Mouse (Mus musculus) embryonic stem cell, embryonic (primary cell): ENCODE results near the gene Cdc6.

Experiments used
- CTCF ChIA-PET, 4 experiments: fragments of 300-600 bp in 2 of 4; fragments of 350-600 bp in 2 of 4; sonication (Branson Sonifier 250); formaldehyde crosslinking; loops; one replicate each; lab custom pipeline; 2022; ENCODE audit warnings: inconsistent platforms in 2 of 4; lab: Charles Lee
- POLR2A ChIA-PET, 4 experiments: fragments of 300-600 bp in 2 of 4; fragments of 350-600 bp in 2 of 4; sonication (Branson Sonifier 250); formaldehyde crosslinking; loops; one replicate each; lab custom pipeline; 2022; ENCODE audit warnings: antibody characterized with exemption in 4 of 4, inconsistent platforms in 1 of 4; lab: Charles Lee

Gene Cdc6

GRCm38 (mm10) chr11:98900529-98901125 lies 7.0 kb upstream of the Cdc6 start:
- ChIA-PET CTCF (interaction anchor here in 1 of 4 experiments (0.5 kb wide), 1 partner anchor 226 kb away, joined by 8 read pairs; no protein-coding TSS in a partner anchor), POLR2A (interaction anchor here in 1 of 4 experiments (1.1 to 3.1 kb wide), 3 partner anchors 7 to 29 kb away, joined by 4 to 19 read pairs (median 8); partner anchors contain the start of gene Cdc6)

DNA sequence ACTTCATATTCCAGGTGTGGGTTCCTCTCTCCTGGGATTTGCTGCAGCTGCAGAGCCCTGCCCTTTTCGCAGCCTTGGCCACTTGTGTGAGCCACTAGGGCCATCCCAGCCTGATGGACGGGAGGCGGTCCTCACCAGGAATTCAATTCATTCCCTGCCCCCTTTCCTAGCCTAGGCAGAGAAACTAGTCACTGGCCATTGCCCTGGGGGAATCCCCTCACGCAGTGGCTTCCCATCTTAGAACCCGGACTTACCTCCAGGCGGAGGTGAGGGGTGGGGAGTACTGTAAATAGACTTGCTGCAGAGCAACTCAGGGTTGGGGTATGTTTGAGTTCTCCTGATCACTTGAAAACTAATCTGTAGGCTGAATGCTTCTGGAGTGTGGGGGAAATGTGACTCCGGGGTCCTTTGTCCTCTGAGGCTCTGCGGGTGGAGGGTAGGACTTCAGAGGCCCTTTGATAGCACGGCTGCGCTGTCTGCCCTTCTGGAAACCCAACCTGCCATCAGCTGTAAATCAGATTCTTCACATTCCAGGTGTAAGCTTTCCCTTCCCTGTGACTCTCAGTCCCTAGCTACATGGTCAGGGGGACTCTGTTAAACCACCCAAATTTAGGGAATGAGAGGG lies 4.9 kb upstream of the Cdc6 start:
- ChIA-PET CTCF (interaction anchor here in 2 of 4 experiments (0.6 to 1.2 kb wide), 4 partner anchors 19 to 185 kb away, joined by 3 to 7 read pairs (median 4); no protein-coding TSS in a partner anchor), POLR2A (interaction anchor here in 3 of 4 experiments (0.6 to 2.0 kb wide), 11 partner anchors 10 to 568 kb away, joined by 3 to 13 read pairs (median 4); partner anchors contain the start of gene Gjd3 (in 1 of the 3))

- ChIA-PET POLR2A (interaction anchor here in 2 of 4 experiments (1.1 to 6.4 kb wide), 7 partner anchors 8 to 77 kb away, joined by 3 to 53 read pairs (median 4); partner anchors contain the start of gene Gjd3 (in 1 of the 2)), CTCF (interaction anchor here in 1 of 4 experiments (0.8 to 1.0 kb wide), 2 partner anchors 12 to 118 kb away, joined by 3 to 4 read pairs; no protein-coding TSS in a partner anchor)
These were observed 3.0 kb upstream of the Cdc6 start for GRCm38 (mm10) chr11:98904577-98904976.

DNA sequence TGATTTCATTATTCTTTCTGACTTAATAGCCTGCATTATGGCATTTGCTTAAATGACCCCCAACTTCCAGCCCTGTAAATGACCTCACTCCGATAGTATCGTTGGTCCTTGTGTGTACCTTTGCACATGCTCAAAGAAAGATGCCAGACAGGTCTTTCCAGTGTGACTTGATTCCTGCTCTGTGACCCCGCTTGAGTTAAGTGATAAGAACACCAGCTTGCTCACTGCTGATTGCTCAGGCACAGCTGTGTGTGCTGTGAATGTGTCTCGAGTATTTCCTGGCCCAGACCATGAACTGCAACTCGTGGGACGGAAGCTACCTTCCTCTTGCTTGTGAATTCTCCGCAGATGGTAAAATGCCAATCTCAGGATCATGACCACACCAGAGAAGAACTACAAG lies 2.6 kb upstream of the Cdc6 start:
- POLR2A ChIA-PET = interaction anchor here in 2 of 4 experiments (0.6 to 6.4 kb wide), 10 partner anchors 8 to 1372 kb away, joined by 3 to 53 read pairs (median 5); partner anchors contain the start of gene Gjd3 (in 1 of the 2)

DNA sequence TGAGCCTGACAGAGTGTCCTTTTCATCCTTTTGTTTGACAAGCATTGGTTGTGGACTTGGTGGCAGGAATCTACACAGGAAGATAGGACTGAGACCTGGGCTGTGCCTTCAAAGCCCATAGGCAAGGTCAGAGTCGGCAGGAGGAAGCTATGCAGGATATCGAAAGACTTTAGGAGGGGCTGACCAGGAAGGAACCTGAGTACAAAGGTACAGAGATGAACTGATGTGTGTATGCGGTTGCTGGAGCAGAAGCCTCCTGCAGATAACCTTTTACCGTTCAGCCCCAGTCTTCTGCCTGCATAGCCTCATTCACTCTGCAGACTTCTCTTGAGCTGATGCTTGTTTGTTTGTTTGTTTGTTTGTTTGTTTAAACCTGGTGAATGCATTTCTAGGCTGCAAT lies 2.0 kb upstream of the Cdc6 start:
- ChIA-PET POLR2A (interaction anchor here in 2 of 4 experiments (0.6 to 6.4 kb wide), 17 partner anchors 8 to 1372 kb away, joined by 3 to 53 read pairs (median 7); partner anchors contain the start of genes Nr1d1 (in 1 of the 2), Rara (in 1 of the 2) and Wipf2 (in 1 of the 2)), CTCF (interaction anchor here in 1 of 4 experiments (1.6 kb wide), 1 partner anchor 11 kb away, joined by 6 read pairs; no protein-coding TSS in a partner anchor)

More for the DNA sequence above, 2.6 kb upstream of the Cdc6 start:
- CTCF ChIA-PET = interaction anchor here in 1 of 4 experiments (0.8 to 1.0 kb wide), 2 partner anchors 11 to 118 kb away, joined by 3 to 4 read pairs; no protein-coding TSS in a partner anchor

DNA sequence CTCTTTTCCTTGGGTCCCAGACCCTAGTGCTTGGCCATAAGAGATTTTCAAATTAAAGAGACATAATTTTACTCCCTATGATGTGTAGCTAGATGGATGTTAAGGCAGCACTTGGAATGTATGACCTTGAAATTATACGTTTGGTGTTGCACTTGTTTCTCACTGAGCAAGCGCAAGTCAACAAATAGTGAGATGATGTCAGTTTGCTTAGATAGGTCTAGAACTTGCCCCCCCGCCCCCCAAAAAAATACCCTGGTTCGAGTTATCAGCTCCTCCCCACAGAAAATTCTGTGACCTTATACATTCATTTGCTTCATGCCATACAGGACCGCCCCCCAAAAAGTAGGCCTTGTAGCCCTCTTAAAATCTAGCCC lies 551 bp upstream of the Cdc6 start:
- ChIA-PET POLR2A (interaction anchor here (0.5 to 6.4 kb wide), 69 partner anchors 8 to 225 kb away, joined by 3 to 53 read pairs (median 5); partner anchors contain the start of genes Top2a (in 3 of the 4), Psmd3 (in 2 of the 4), Wipf2 (in 2 of the 4) and Gjd3 (in 1 of the 4)), CTCF (interaction anchor here (0.5 to 2.5 kb wide), 14 partner anchors 9 to 452 kb away, joined by 3 to 9 read pairs (median 4); no protein-coding TSS in a partner anchor)

GRCm38 (mm10) chr11:98909654-98910053 lies 2.1 kb downstream of the Cdc6 start:
- ChIA-PET CTCF (interaction anchor here in 2 of 4 experiments (0.7 to 1.4 kb wide), 2 partner anchors 12 to 216 kb away, joined by 3 to 6 read pairs; no protein-coding TSS in a partner anchor), POLR2A (interaction anchor here in 2 of 4 experiments (0.7 to 6.4 kb wide), 15 partner anchors 9 to 133 kb away, joined by 3 to 53 read pairs (median 4); partner anchors contain the start of gene Rara (in 1 of the 2))

DNA sequence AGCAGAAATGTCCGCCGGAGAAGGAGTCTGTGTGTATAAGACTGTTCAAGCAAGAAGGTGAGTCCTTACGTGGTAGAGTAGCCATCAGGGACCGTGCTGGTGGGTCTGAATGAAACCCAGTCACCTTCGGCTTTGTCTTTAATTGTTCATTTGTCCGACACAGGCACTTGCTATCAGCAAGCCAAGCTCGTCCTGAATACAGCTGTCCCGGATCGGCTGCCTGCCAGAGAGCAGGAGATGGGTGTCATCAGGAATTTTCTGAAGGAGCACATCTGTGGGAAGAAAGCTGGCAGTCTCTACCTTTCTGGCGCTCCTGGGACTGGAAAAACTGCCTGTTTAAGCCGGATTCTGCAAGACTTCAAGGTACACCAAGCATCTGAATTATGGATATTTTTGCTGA lies 2.8 kb downstream of the Cdc6 start:
- POLR2A ChIA-PET = interaction anchor here in 2 of 4 experiments (0.6 to 0.7 kb wide), 2 partner anchors 16 to 93 kb away, joined by 3 to 4 read pairs; no protein-coding TSS in a partner anchor
- CTCF ChIA-PET = interaction anchor here in 1 of 4 experiments (0.9 kb wide), 1 partner anchor 41 kb away, joined by 3 read pairs; no protein-coding TSS in a partner anchor

DNA sequence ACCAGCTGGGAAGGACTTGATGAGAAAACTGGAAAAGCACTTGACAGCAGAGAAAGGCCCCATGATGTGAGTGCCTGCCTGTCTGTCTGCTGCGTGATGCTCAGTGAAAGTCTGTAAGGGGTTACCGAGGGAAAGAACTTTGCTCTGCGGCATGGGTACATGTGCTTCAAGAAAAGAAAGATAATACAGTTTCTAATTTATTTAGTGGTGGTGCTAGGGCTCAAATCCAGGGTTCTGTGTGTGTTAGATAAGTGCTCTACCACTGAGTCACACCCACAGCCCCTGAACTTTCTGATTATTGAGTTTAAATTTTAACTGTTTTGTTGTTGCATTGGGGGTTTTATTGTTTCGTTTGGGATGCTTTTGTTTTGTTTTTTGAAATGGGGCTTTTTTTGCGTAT lies 3.9 kb downstream of the Cdc6 start:
- ChIA-PET CTCF (interaction anchor here in 1 of 4 experiments (0.6 kb wide), 1 partner anchor 25 kb away, joined by 3 read pairs; no protein-coding TSS in a partner anchor), POLR2A (interaction anchor here in 1 of 4 experiments (1.1 kb wide), 1 partner anchor 10 kb away, joined by 5 read pairs; no protein-coding TSS in a partner anchor)

DNA sequence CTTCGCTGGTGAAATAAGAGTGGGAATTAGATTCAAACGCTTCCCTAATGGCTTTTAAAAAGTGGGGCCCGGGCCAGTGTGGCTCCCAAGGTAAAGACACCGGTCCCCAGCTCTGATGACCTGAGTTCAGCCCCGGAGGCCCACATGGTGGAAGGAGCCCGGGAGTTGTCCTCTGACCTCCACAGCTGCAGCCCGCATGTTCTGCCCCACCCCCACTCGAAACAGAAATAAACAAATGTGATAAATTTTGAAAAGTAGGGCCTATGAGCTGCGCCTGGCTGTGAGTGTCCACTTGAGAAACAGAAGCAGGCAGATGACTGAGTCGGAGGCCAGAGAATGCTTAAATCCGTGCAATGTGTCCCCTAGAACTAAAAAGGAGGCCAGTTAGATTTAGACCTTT lies 6.6 kb downstream of the Cdc6 start:
- POLR2A ChIA-PET = interaction anchor here in 1 of 4 experiments (0.7 to 2.9 kb wide), 9 partner anchors 8 to 110 kb away, joined by 3 to 11 read pairs (median 5); partner anchors contain the start of gene Top2a
- CTCF ChIA-PET = interaction anchor here in 1 of 4 experiments (1.2 kb wide), 1 partner anchor 8 kb away, joined by 3 read pairs; no protein-coding TSS in a partner anchor

GRCm38 (mm10) chr11:98916376-98916775 lies 8.8 kb downstream of the Cdc6 start:
- ChIA-PET CTCF (interaction anchor here (0.5 to 1.8 kb wide), 38 partner anchors 8 to 379 kb away, joined by 3 to 19 read pairs (median 4); partner anchors contain the start of genes Cdc6 (in 2 of the 4) and Gjd3 (in 1 of the 4)), POLR2A (interaction anchor here in 3 of 4 experiments (0.6 to 2.6 kb wide), 17 partner anchors 8 to 144 kb away, joined by 3 to 21 read pairs (median 4); partner anchors contain the start of genes Cdc6 (in 2 of the 3), Rara (in 1 of the 3) and Top2a (in 1 of the 3))

GRCm38 (mm10) chr11:98917428-98918005 lies 9.9 kb downstream of the Cdc6 start:
- ChIA-PET CTCF (interaction anchor here in 3 of 4 experiments (0.7 to 1.8 kb wide), 11 partner anchors 10 to 234 kb away, joined by 3 to 9 read pairs (median 6); partner anchors contain the start of genes Cdc6 (in 2 of the 3) and Gjd3 (in 1 of the 3)), POLR2A (interaction anchor here in 3 of 4 experiments (0.6 to 2.9 kb wide), 13 partner anchors 8 to 1084 kb away, joined by 3 to 21 read pairs (median 4); partner anchors contain the start of genes Cdc6 (in 2 of the 3), Rara (in 1 of the 3) and Wipf2 (in 1 of the 3))

DNA sequence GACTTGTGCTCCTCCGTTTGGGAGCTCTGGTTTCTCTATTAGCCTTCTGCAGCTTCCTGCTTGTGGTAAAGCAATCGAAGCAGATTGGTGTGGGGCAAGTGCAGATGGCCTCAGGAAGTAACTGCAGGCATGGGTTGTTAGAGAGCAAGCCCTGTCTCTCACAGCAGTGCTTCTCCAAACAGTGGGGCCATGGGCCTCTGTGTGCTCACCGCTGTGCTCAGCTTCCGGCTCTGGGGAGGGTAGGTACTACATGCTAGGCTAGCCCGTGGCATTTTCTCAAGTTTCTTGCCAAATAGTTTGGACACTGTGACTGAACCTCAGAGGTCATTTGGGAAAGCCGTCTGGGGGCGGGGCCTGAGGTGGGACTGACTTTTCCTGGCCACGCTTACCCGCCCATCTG lies 10.6 kb downstream of the Cdc6 start:
- ChIA-PET CTCF (interaction anchor here in 3 of 4 experiments (0.5 to 1.3 kb wide), 6 partner anchors 10 to 224 kb away, joined by 3 to 6 read pairs (median 3); partner anchors contain the start of gene Cdc6 (in 1 of the 3)), POLR2A (interaction anchor here in 3 of 4 experiments (0.6 to 2.9 kb wide), 12 partner anchors 10 to 1342 kb away, joined by 3 to 16 read pairs (median 4); partner anchors contain the start of genes Cdc6 (in 2 of the 3), Srcin1 (in 1 of the 3) and Wipf2 (in 1 of the 3))

DNA sequence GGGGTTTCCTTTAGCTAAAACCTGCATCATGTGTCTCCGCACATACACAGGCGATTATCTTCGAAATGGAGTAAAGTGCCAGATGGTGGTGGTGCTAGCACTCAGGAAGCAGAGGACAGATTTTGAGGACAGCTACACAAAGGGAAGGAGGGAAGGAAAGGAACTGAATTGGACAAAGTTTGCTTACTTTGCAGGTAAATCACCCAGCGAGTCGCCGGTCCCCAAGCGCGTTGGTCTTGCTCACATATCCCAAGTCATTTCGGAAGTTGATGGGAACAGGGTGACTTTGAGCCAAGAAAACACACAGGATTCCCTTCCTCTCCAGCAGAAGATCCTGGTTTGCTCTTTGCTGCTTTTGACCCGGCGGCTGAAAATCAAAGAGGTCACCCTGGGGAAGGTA lies 11.4 kb downstream of the Cdc6 start:
- POLR2A ChIA-PET = interaction anchor here (0.7 to 2.9 kb wide), 12 partner anchors 11 to 204 kb away, joined by 3 to 15 read pairs (median 3); partner anchors contain the start of genes Cdc6 (in 1 of the 4) and Top2a (in 1 of the 4)

DNA sequence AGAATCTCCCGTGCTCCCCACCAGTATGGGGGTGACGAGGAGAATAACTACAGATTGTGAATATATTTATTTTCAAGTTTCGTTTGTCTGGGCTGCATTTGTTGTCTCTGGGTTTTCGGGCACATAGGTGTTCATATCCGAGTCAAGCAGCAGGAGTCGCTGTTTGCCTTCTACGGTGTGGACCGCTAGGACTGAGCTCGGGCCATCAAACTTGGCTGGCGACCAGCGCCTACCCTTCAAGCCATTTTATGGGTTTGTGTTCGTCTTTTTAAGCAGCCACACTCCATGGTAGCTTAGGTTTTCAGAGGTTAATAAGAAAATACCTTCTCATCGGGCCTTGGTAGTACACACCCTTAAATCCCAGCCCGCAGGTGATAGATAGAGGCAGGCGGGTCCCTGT lies 14.2 kb downstream of the Cdc6 start:
- CTCF ChIA-PET = interaction anchor here (0.5 to 3.1 kb wide), 66 partner anchors 8 to 322 kb away, joined by 3 to 35 read pairs (median 4); partner anchors contain the start of gene Cdc6 (in 1 of the 4)

More for the DNA sequence above, 11.4 kb downstream of the Cdc6 start:
- CTCF ChIA-PET = interaction anchor here in 3 of 4 experiments (0.5 to 1.5 kb wide), 11 partner anchors 10 to 1457 kb away, joined by 3 to 7 read pairs (median 3); partner anchors contain the start of gene Cdc6 (in 1 of the 3)

GRCm38 (mm10) chr11:98922307-98922706 lies 14.7 kb downstream of the Cdc6 start:
- POLR2A ChIA-PET = interaction anchor here (0.6 to 2.1 kb wide), 34 partner anchors 8 to 1550 kb away, joined by 3 to 9 read pairs (median 4); partner anchors contain the start of genes Cdc6 (in 1 of the 4), Gjd3 (in 1 of the 4), Klhl11 (in 1 of the 4) and Wipf2 (in 1 of the 4)
- CTCF ChIA-PET = interaction anchor here (0.5 to 3.1 kb wide), 66 partner anchors 9 to 285 kb away, joined by 3 to 35 read pairs (median 4); partner anchors contain the start of gene Cdc6 (in 1 of the 4)

More for the DNA sequence above, 14.2 kb downstream of the Cdc6 start:
- POLR2A ChIA-PET = interaction anchor here (0.5 to 2.1 kb wide), 36 partner anchors 8 to 1551 kb away, joined by 3 to 9 read pairs (median 4); partner anchors contain the start of genes Cdc6 (in 1 of the 4), Gjd3 (in 1 of the 4), Klhl11 (in 1 of the 4) and Wipf2 (in 1 of the 4)
